Mouse (Mus musculus) spleen, postnatal 4 days (tissue): ENCODE data around the gene Stpg4.

Experiments used
- DNase-seq, 2 experiments: peaks; one replicate each; pipeline ENCODE4 v3.0.0; 2022; ENCODE audit warnings: low spot score in 2 of 2

Gene Stpg4

GRCm38 (mm10) chr17:87378354-87379159 lies 49.0 kb downstream of the Stpg4 start:
- DNase-seq: no peak

- DNase-seq: no peak
Observed at GRCm38 (mm10) chr17:87377536-87377935, 50.0 kb downstream of the Stpg4 start.

GRCm38 (mm10) chr17:87376831-87377471 lies 50.6 kb downstream of the Stpg4 start:
- no peak for DNase-seq

- no peak for DNase-seq
Observed at GRCm38 (mm10) chr17:87375941-87376511, 51.5 kb downstream of the Stpg4 start.

- no peak for DNase-seq
Observed at GRCm38 (mm10) chr17:87373327-87373726, 54.2 kb downstream of the Stpg4 start.

DNA sequence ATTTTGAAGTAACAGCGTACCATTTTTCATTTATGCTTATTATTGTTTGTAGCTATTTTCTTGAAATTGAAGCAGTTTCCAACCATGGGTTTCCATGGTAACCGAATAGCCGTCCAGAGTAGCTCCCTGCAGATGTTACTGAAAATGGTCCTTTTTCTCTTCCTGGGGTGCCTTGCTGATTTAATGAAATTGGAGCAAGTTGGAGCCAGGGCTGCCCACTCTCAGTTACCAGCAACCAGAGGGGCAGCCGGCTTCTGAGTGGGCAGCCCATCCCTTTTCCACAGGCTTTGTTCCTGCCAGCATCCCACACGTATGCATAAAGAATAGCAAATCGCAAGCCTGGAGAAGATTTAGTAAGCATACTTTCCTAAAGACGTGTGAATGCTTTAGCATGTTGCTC lies 55.4 kb downstream of the Stpg4 start:
- no peak for DNase-seq

GRCm38 (mm10) chr17:87369270-87369759 lies 58.2 kb downstream of the Stpg4 start:
- DNase-seq: no peak

DNA sequence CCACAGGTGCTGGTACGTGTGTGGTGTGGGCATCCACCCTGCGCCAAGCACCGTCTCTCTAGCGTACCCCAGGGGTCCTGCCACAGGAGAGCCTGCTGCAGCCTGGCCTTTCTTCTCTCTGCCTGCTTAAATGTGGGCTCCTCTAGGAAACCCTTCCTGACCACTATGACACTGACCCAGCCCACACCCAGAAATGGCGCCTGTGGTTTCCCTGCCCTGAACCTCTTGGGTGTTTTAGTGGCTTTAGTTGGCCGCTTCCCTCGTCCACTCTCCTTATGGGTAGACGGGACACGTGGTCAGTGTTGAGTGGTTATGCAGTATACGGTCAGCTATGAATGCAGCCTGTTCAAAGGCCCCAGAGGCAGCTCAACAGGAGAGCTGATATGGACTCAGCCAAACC lies 59.1 kb downstream of the Stpg4 start:
- no peak for DNase-seq

- no peak for DNase-seq
Observed at GRCm38 (mm10) chr17:87367640-87368039, 59.9 kb downstream of the Stpg4 start.

GRCm38 (mm10) chr17:87367228-87367627 lies 60.3 kb downstream of the Stpg4 start:
- no peak for DNase-seq

- DNase-seq: no peak
Observed at GRCm38 (mm10) chr17:87366520-87366919, 61.0 kb downstream of the Stpg4 start.

- peak in 1 of 2 experiments; percentile 34 for DNase-seq
Observed at GRCm38 (mm10) chr17:87365268-87365667, 62.3 kb downstream of the Stpg4 start.

- DNase-seq: no peak
Observed at GRCm38 (mm10) chr17:87364108-87364507, 63.4 kb downstream of the Stpg4 start.

- DNase-seq: no peak
Observed at GRCm38 (mm10) chr17:87361132-87361531, 66.4 kb downstream of the Stpg4 start.

DNA sequence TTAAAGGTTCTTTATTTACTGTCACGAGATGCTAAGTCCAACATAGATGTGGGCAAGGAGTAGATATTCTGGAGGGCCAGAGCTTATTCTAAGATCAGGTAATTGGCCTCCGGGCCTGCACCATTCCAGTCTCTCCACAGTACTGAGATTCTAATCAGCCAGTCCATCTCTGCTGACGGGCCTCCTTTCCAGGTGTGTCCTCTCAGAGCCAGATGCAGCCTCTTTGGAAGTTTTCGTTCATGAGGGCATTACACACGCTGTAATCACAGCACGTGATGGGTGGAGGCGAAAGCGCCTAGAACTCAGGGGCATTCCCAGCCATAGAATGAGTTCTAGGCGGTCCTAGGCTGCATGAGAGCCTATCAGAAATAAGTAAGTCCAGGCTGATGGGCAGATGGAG lies 70.0 kb downstream of the Stpg4 start:
- no peak for DNase-seq

GRCm38 (mm10) chr17:87356261-87356660 lies 71.3 kb downstream of the Stpg4 start:
- no peak for DNase-seq

DNA sequence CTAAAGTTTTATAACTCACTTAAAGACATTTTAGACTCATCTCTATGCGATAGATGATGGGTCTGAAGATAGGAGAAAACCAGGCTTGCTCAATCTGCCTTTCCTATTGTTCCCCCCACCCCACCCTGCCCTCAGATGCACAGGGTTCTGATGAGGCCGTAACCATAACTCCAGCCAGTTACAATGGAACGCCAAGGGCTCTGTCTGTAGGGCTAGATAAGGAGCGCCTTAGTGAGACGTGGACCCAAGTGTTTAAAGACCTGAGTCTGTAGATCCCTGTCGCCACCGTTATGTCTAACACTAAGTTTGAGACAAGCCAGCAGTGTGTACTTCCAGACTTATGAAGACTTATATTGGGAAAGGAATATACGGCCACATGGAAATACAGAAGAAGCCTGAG lies 72.1 kb downstream of the Stpg4 start:
- no peak for DNase-seq

GRCm38 (mm10) chr17:87353745-87354320 lies 73.7 kb downstream of the Stpg4 start:
- no peak for DNase-seq

- DNase-seq: no peak
Observed at GRCm38 (mm10) chr17:87352898-87353225, 74.7 kb downstream of the Stpg4 start.

DNA sequence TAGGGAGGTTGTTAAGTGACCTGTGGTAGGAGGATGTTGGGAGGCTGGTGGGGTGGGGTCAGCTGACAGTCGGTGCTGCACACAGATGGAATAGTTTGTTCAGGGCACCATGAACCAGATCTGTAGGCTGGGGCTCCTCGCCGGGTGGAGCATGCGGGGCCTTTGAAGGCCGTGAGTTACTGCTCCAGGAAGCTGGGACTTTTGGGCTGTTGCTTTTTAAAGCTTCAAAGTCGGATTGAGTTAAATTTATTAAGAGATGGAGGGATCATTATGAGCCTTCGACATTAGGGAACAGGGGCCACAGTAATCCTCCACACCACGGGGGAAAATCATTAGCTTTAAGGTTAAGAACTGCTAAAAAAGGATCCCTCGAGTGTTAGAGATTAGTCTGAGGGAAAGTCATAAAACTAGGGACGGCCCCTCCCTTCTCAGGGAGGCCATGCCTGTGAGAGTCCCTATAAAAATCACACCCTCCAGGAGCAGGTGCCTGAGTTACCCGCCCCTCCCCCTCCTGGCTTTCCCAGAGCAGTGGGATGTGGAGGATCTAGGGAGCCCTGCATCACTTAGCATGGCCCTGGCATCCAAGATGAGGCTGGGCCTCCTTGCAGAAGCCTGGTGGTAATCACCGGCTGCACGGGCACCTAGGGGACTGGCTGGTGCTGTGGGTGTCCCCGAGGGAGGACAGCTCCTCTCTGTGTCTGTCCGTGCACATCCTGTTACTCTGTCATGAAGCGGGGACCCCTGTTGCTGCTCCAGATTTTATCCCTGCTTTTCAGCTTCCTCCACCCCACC lies 75.2 kb downstream of the Stpg4 start:
- DNase-seq: no peak

DNA sequence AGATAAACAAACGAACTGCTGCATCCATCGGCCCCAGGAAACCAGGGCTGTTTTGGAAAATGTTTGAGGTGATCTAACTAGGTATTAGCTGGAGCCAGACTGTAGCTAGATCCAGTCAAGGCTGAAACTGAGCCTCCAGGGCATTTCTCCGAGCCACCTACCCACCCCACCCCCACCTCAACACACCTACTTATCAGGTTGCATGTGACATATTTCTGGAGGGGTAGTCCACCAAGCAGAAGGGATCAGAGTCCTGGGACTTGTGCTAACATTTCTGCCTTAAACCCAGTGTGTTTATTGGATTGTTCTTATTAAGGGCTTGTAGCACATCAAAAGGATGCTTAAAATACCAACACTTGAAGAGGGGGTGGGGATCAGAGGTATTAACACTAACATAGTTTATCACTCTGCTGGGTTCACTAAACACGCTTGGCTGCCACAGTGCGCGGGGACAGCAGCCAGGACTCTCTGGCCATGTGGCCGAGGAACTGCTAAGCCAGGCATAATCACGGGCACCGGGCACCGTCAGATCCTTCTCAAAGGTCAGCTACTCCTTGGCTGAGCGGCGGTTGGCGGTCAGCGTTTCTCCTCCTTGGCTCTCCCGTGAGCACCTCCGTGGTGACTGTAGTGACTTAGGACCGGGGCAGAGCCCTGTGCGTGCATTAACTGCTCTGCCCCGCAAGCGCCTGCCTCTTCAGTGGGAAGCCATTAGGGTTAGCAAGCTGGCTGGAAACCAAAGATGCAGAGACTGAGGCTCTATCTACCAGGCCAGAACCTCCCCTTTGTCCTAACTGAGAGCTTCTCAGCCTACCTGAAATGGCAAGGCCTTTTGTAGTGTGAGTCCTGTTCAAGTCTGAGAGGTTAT lies 76.1 kb downstream of the Stpg4 start:
- no peak for DNase-seq
